ENCODE assay signal across 14 mouse cellular contexts in the genomic region with DNA sequence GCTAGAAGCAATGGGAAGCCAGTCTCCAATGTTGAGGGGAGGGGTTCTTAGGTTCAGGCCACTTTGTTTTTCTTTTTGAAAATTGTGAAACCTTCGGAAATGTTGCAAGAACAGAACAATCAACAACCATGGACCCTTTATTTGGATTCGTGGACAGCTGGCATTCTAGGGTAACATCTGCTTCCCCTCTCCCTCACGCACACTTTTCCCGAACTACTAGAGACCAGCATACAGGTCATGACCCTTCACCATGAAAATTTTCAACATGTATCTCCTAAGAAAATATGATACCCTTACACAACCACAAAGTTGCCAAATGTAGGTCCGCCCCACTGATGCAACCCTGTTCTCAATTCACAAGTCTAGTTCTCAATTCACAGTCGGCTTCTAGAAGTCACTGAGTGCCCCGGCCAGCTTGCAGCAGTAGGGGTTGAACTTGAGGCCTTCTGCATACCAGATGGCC. TPM values are rescaled to one million over a fixed set of nuclear protein-coding genes. Genes with fewer than 3 reads are reported as not detected.
DNase-seq lines count a peak whose midpoint lies in the region; ATAC-seq and TF ChIP-seq lines count a peak whose summit lies in the region.
"Had no signal": no experiment of that assay in that cellular context is flagged by ENCODE, and none has a peak within 500 bp of the region (broad histone marks: within the 10 kb centered on the region; RNA-seq: fewer than 3 reads in every experiment).

No protein-coding gene starts in this region.

- H3K4me3 ChIP-seq in liver, embryonic 16.5 days (ENCODE audit: low read depth, low read length), result no peak overlapping the region
- H3K4me3 ChIP-seq in liver, embryonic 12.5 days, result no peak overlapping the region
- H3K4me3 ChIP-seq in small intestine, adult 2 months (ENCODE audit: low read depth, low read length), result no peak overlapping the region
- H3K4me3 ChIP-seq: heart, embryonic 13.5 days had no signal

- 59% methylated on average over 7 of the region's 7 CpGs for WGBS in liver, embryonic 16.5 days (ENCODE audit: insufficient replicate concordance)
- WGBS in liver, embryonic 12.5 days (ENCODE audit: insufficient replicate concordance), result 70% methylated on average over 7 of the region's 7 CpGs
- 34% methylated on average over 7 of the region's 7 CpGs for WGBS in small intestine, adult 2 months

- no peaks in the 10 kb centered on the region for H3K27me3 ChIP-seq in liver, embryonic 16.5 days (ENCODE audit: control insufficient read depth, insufficient read depth, low read depth, low read length)
- 0 out of 2 replicates have a peak, but pooled peaks cover 3% of the 10 kb centered on the region for H3K27me3 ChIP-seq in liver, embryonic 12.5 days (replicated peaks)
- H3K27me3 ChIP-seq in small intestine, adult 2 months (ENCODE audit: control insufficient read depth, insufficient read depth, low read length), result no peaks in the 10 kb centered on the region

- DNase-seq in cerebellum, adult 9-10 months, result peak; percentile 57
- DNase-seq in cerebellum, postnatal 36 days, result no peak
- peak; percentile 49 for DNase-seq in lung, postnatal 14 days
- no peak for DNase-seq in thymus, postnatal 14 days
- DNase-seq in spleen, postnatal 14 days (ENCODE audit: low spot score in 2 of 2), result no peak

- H3K9me3 ChIP-seq in liver, embryonic 16.5 days (replicated peaks; ENCODE audit: control insufficient read depth, low read length), result no peaks in the 10 kb centered on the region
- no peaks in the 10 kb centered on the region for H3K9me3 ChIP-seq in liver, embryonic 12.5 days (replicated peaks)
- H3K9me3 ChIP-seq: heart, embryonic 13.5 days had no signal

- no peak overlapping the region for H3K4me2 ChIP-seq in liver, embryonic 16.5 days (ENCODE audit: low read depth, low read length)
- no peak overlapping the region for H3K4me2 ChIP-seq in liver, embryonic 12.5 days
- H3K4me2 ChIP-seq: heart, embryonic 13.5 days; lung, embryonic 14.5 days had no signal

- H3K27ac ChIP-seq in liver, embryonic 16.5 days (ENCODE audit: low read length), result peak overlapping the region; percentile 58
- no peak overlapping the region for H3K27ac ChIP-seq in liver, embryonic 12.5 days
- H3K27ac ChIP-seq in small intestine, adult 2 months (ENCODE audit: insufficient read depth, low read depth, low read length), result peak overlapping the region; percentile 28
- H3K27ac ChIP-seq: heart, embryonic 13.5 days; kidney, postnatal 0 days had no signal

- H3K9ac ChIP-seq in liver, embryonic 16.5 days (ENCODE audit: low read depth, low read length), result no peak overlapping the region
- no peak overlapping the region for H3K9ac ChIP-seq in liver, embryonic 12.5 days
- H3K9ac ChIP-seq: heart, embryonic 13.5 days; lung, embryonic 14.5 days had no signal

- no peak for TF ChIP-seq CTCF in small intestine, adult 2 months (IDR thresholded peaks at IDR 0.05; ENCODE audit: extremely low read depth, insufficient read length, insufficient replicate concordance, low read depth, low read length)

- peak; percentile 42 for ATAC-seq in liver, embryonic 16.5 days (ENCODE audit: low read depth)
- ATAC-seq in liver, embryonic 12.5 days, result no peak

- no peak for TF ChIP-seq POLR2A in small intestine, adult 2 months (IDR thresholded peaks at IDR 0.05; ENCODE audit: low read depth, low read length)

- H3K4me1 ChIP-seq in liver, embryonic 16.5 days (ENCODE audit: control insufficient read depth, low read depth, low read length), result peaks cover 39% of the 10 kb centered on the region
- H3K4me1 ChIP-seq in liver, embryonic 12.5 days, result peaks cover 35% of the 10 kb centered on the region
- H3K4me1 ChIP-seq in small intestine, adult 2 months (ENCODE audit: control insufficient read depth, insufficient read depth, insufficient read length, low read length), result peaks cover 31% of the 10 kb centered on the region

- H3K36me3 ChIP-seq in liver, embryonic 16.5 days (ENCODE audit: control insufficient read depth, insufficient read depth), result no peaks in the 10 kb centered on the region
- H3K36me3 ChIP-seq in liver, embryonic 12.5 days, result no peaks in the 10 kb centered on the region
- peaks cover 14% of the 10 kb centered on the region for H3K36me3 ChIP-seq in small intestine, adult 2 months (ENCODE audit: control insufficient read depth, insufficient read depth, low read length)
- H3K36me3 ChIP-seq: heart, embryonic 13.5 days had no signal

RNA-seq across cellular contexts. Expression of gene Ehd1, which starts 7.8 kb away (rescaled TPM):
- 62.1 and 68.6 TPM in 2 replicates for polyA plus RNA-seq in liver, embryonic 16.5 days (2015; fragmentation: Nextera tagmentation; extraction: Ambion mirVana)
- polyA plus RNA-seq in liver, embryonic 12.5 days (2016; fragmentation: Nextera tagmentation; extraction: Ambion mirVana), result 85.4 and 91.9 TPM in 2 replicates
- polyA plus RNA-seq in small intestine, adult 2 months (2012; rRNA removed), result 315 and 714 TPM in 2 replicates

RNA-seq across cellular contexts. Expression of gene Atg2a, which starts 27.2 kb away (rescaled TPM):
- 4.9 and 6.1 TPM in 2 replicates for polyA plus RNA-seq in liver, embryonic 16.5 days (2015; fragmentation: Nextera tagmentation; extraction: Ambion mirVana)
- polyA plus RNA-seq in liver, embryonic 12.5 days (2016; fragmentation: Nextera tagmentation; extraction: Ambion mirVana), result 7.1 and 8.2 TPM in 2 replicates
- polyA plus RNA-seq in small intestine, adult 2 months (2012; rRNA removed), result 37.0 and 68.8 TPM in 2 replicates

RNA-seq across cellular contexts. Expression of gene Ppp2r5b, which starts 33.0 kb away (rescaled TPM):
- 3.5 and 3.7 TPM in 2 replicates for polyA plus RNA-seq in liver, embryonic 16.5 days (2015; fragmentation: Nextera tagmentation; extraction: Ambion mirVana)
- polyA plus RNA-seq in liver, embryonic 12.5 days (2016; fragmentation: Nextera tagmentation; extraction: Ambion mirVana), result 6.4 TPM in 2 replicates
- polyA plus RNA-seq in small intestine, adult 2 months (2012; rRNA removed), result 64.2 and 112 TPM in 2 replicates

RNA-seq across cellular contexts. Expression of gene Cdc42bpg, which starts 37.6 kb away (rescaled TPM):
- polyA plus RNA-seq in liver, embryonic 16.5 days (2015; fragmentation: Nextera tagmentation; extraction: Ambion mirVana), result 0.34 and 0.40 TPM in 2 replicates
- 0.20 TPM in 2 replicates for polyA plus RNA-seq in liver, embryonic 12.5 days (2016; fragmentation: Nextera tagmentation; extraction: Ambion mirVana)
- 26.0 and 53.2 TPM in 2 replicates for polyA plus RNA-seq in small intestine, adult 2 months (2012; rRNA removed)

RNA-seq across cellular contexts. Expression of gene Gpha2, which starts 42.5 kb away (rescaled TPM):
- polyA plus RNA-seq in liver, embryonic 16.5 days (2015; fragmentation: Nextera tagmentation; extraction: Ambion mirVana), result not detected in 2 replicates
- polyA plus RNA-seq in liver, embryonic 12.5 days (2016; fragmentation: Nextera tagmentation; extraction: Ambion mirVana), result not detected in 2 replicates
- 0.74 TPM in 1 of 2 replicates, not detected in the other for polyA plus RNA-seq in small intestine, adult 2 months (2012; rRNA removed)
- polyA plus RNA-seq: forebrain, embryonic 14.5 days; heart, embryonic 13.5 days; midbrain, embryonic 14.5 days; neural tube, embryonic 14.5 days had no signal

Comparison
In these comparisons a context has a peak if more than half of its experiments do, and no peak if none do; other contexts are left out.
1. DNase-seq: peak in cerebellum, adult 9-10 months (single experiment) and lung, postnatal 14 days (single experiment); none in cerebellum, postnatal 36 days (0 of 2), thymus, postnatal 14 days (single experiment) and spleen, postnatal 14 days (0 of 2).